Comparison of ENCODE assay signal across 8 mouse cellular contexts in genomic region chr10:96620890-96621271, GRCm38 (mm10). TPM values are rescaled to one million over a fixed set of nuclear protein-coding genes. Genes with fewer than 3 reads are reported as not detected.
DNase-seq lines count a peak whose midpoint lies in the region; ATAC-seq and TF ChIP-seq lines count a peak whose summit lies in the region.

No protein-coding gene starts in this region.

- H3K4me2 ChIP-seq in heart, postnatal 0 days (ENCODE audit: low read depth, low read length), result peak overlapping the region; percentile 89
- peak overlapping the region; percentile 68 for H3K4me2 ChIP-seq in midbrain, embryonic 15.5 days

- WGBS in heart, postnatal 0 days, result 21% methylated on average over 4 of the region's 4 CpGs
- 72% methylated on average over 4 of the region's 4 CpGs for WGBS in limb, embryonic 10.5 days
- 30% methylated on average over 4 of the region's 4 CpGs for WGBS in midbrain, embryonic 15.5 days

- H3K4me1 ChIP-seq in heart, postnatal 0 days (ENCODE audit: control insufficient read depth, insufficient read depth), result peaks cover 27% of the 10 kb centered on the region; the same call in 1 of the 2 replicates
- peaks cover 28% of the 10 kb centered on the region for H3K4me1 ChIP-seq in limb, embryonic 10.5 days
- H3K4me1 ChIP-seq in midbrain, embryonic 15.5 days, result peaks cover 56% of the 10 kb centered on the region

- H3K27me3 ChIP-seq in heart, postnatal 0 days (ENCODE audit: control insufficient read depth, insufficient read depth, low read length), result no peaks in the 10 kb centered on the region
- H3K27me3 ChIP-seq in limb, embryonic 10.5 days (ENCODE audit: low read depth, poor library complexity, severe bottlenecking), result no peaks in the 10 kb centered on the region
- H3K27me3 ChIP-seq in midbrain, embryonic 15.5 days (replicated peaks), result no peaks in the 10 kb centered on the region

- peaks cover 13% of the 10 kb centered on the region for H3K36me3 ChIP-seq in heart, postnatal 0 days (replicated peaks; ENCODE audit: control insufficient read depth, insufficient read depth, low read length)
- H3K36me3 ChIP-seq in limb, embryonic 10.5 days, result peaks cover 57% of the 10 kb centered on the region
- H3K36me3 ChIP-seq in midbrain, embryonic 15.5 days (replicated peaks), result no peaks in the 10 kb centered on the region

- no peak for ATAC-seq in heart, postnatal 0 days (ENCODE audit: insufficient read depth, low read depth)
- no peak for ATAC-seq in midbrain, embryonic 15.5 days (replicated peaks)

- H3K27ac ChIP-seq in heart, postnatal 0 days (ENCODE audit: low read depth), result peak overlapping the region; percentile 46; the same call in 1 of the 2 replicates
- H3K27ac ChIP-seq in limb, embryonic 10.5 days, result no peak overlapping the region
- peak overlapping the region; percentile 30; the same call in 1 of the 2 replicates for H3K27ac ChIP-seq in midbrain, embryonic 15.5 days

- DNase-seq in CD4-positive, CD25-positive, alpha-beta regulatory T cell, adult 2 months (ENCODE audit: low read depth, low spot score), result peak; percentile 86
- DNase-seq in ZHBTc4 (ENCODE audit: low read depth, low spot score), result peak; percentile 24
- DNase-seq in heart, postnatal 0 days (ENCODE audit: low spot score), result peak; percentile 28
- DNase-seq in limb, embryonic 10.5 days (ENCODE audit: low spot score), result no peak
- DNase-seq in thymus, postnatal 36 days, result peak; percentile 63 to 79
- DNase-seq in gastrocnemius, postnatal 36 days, result no peak
- DNase-seq in urinary bladder, postnatal 4 days (ENCODE audit: low spot score in 2 of 2), result no peak

- peak overlapping the region; percentile 46 for H3K4me3 ChIP-seq in heart, postnatal 0 days (ENCODE audit: low read depth, low read length)
- H3K4me3 ChIP-seq in limb, embryonic 10.5 days, result peak overlapping the region; percentile 46
- H3K4me3 ChIP-seq in midbrain, embryonic 15.5 days, result peak overlapping the region; percentile 48

- no peaks in the 10 kb centered on the region for H3K9me3 ChIP-seq in heart, postnatal 0 days (replicated peaks; ENCODE audit: control insufficient read depth, low read length)
- no peaks in the 10 kb centered on the region for H3K9me3 ChIP-seq in limb, embryonic 10.5 days (replicated peaks)
- no peaks in the 10 kb centered on the region for H3K9me3 ChIP-seq in midbrain, embryonic 15.5 days

- intact Hi-C loops in gastrocnemius, postnatal 36 days (cut with DNase I), result no loop called here

- TF ChIP-seq EP300 in heart, postnatal 0 days (IDR thresholded peaks at IDR 0.05; ENCODE audit: low read depth), result no peak

- no peak for TF ChIP-seq CTCF in heart, postnatal 0 days (IDR thresholded peaks at IDR 0.05; ENCODE audit: low read depth)

- peak overlapping the region; percentile 51 for H3K9ac ChIP-seq in heart, postnatal 0 days (replicated peaks; ENCODE audit: low read depth, low read length)
- H3K9ac ChIP-seq in midbrain, embryonic 15.5 days, result peak overlapping the region; percentile 36; the same call in 1 of the 2 replicates

RNA-seq across cellular contexts. Expression of gene Btg1, which starts 4.1 kb away (rescaled TPM):
- 21.6 and 24.7 TPM in 2 replicates for total RNA-seq in heart, postnatal 0 days (2014; rRNA removed; ENCODE audit: low replicate concordance)
- polyA plus RNA-seq in heart, postnatal 0 days (2015; fragmentation: Nextera tagmentation; extraction: Ambion mirVana), result 28.7 and 38.9 TPM in 2 replicates
- 19.3 and 34.6 TPM in 2 replicates for polyA plus RNA-seq in limb, embryonic 10.5 days (2016; fragmentation: Nextera tagmentation; extraction: Ambion mirVana)
- 40.3 and 44.4 TPM in 2 replicates for polyA plus RNA-seq in midbrain, embryonic 15.5 days (2015; fragmentation: Nextera tagmentation; extraction: Ambion mirVana)
- total RNA-seq in gastrocnemius, postnatal 36 days (2021), result 10 to 100 TPM; 13.2 to 15.5 TPM

Comparison
In these comparisons a context has a peak if more than half of its experiments do, and no peak if none do; other contexts are left out.
1. DNase-seq: peak in CD4-positive, CD25-positive, alpha-beta regulatory T cell, adult 2 months (single experiment), ZHBTc4 (single experiment), heart, postnatal 0 days (single experiment) and thymus, postnatal 36 days (2 of 2); none in limb, embryonic 10.5 days (single experiment), gastrocnemius, postnatal 36 days (0 of 2) and urinary bladder, postnatal 4 days (0 of 2).
2. Peak in every context shown above with its lines, with median percentiles within 50 percentile points of each other: H3K4me3 ChIP-seq.